Mouse (Mus musculus) retina, postnatal 7 days (tissue): ENCODE measurements around the gene Cic.

Experiments used
- DNase-seq: peaks from one replicate; pipeline ENCODE4 v3.0.0-alpha.2; 2012; ENCODE audit warnings: low read depth, low spot score

Gene Cic

GRCm38 (mm10) chr7:25269545-25270271 is 2.2 kb downstream of the Cic start:
- no peak for DNase-seq

- DNase-seq = no peak
These were observed 3.4 kb downstream of the Cic start for GRCm38 (mm10) chr7:25270652-25271633.

- DNase-seq = no peak
These were observed 4.3 kb downstream of the Cic start for GRCm38 (mm10) chr7:25271651-25272444.

GRCm38 (mm10) chr7:25272445-25273258 is 5.1 kb downstream of the Cic start:
- DNase-seq = no peak

- DNase-seq = no peak
These were observed 6.0 kb downstream of the Cic start for GRCm38 (mm10) chr7:25273259-25274241.

GRCm38 (mm10) chr7:25274571-25274970 is 7.1 kb downstream of the Cic start:
- no peak for DNase-seq

GRCm38 (mm10) chr7:25274996-25275395 is 7.5 kb downstream of the Cic start:
- DNase-seq = no peak

GRCm38 (mm10) chr7:25275555-25276298 is 8.2 kb downstream of the Cic start:
- DNase-seq = no peak

GRCm38 (mm10) chr7:25277405-25277804 is 9.9 kb downstream of the Cic start:
- DNase-seq = no peak

GRCm38 (mm10) chr7:25277998-25278340 is 10.5 kb downstream of the Cic start:
- DNase-seq = no peak

GRCm38 (mm10) chr7:25278341-25279075 is 11.0 kb downstream of the Cic start:
- DNase-seq = peak; percentile 68

- peak; percentile 93 for DNase-seq
These were observed 11.8 kb downstream of the Cic start for GRCm38 (mm10) chr7:25279076-25279860.

GRCm38 (mm10) chr7:25279861-25280791 is 12.6 kb downstream of the Cic start:
- DNase-seq = no peak

- no peak for DNase-seq
These were observed 13.7 kb downstream of the Cic start for GRCm38 (mm10) chr7:25281166-25281733.

- peak; percentile 96 for DNase-seq
These were observed 14.5 kb downstream of the Cic start for GRCm38 (mm10) chr7:25281734-25282601.
